Mouse (Mus musculus) splenic B cell, adult 2 months (primary cell): ENCODE data around the gene Klhdc9.
A peak's percentile ranks its signal among the peaks of the same experiment; 100 is the strongest.

Experiments
- DNase-seq: peaks from one replicate; pipeline ENCODE4 v3.0.0-alpha.2; 2011; ENCODE audit warnings: low read depth, low spot score
- H3K27me3 ChIP-seq: 2 replicates; pipeline ENCODE4 v1.6.1; 2012; ENCODE audit warnings: mild to moderate bottlenecking, low read length, moderate library complexity, mixed read lengths; ENCODE audit not compliant: control insufficient read depth, poor library complexity, insufficient read depth, severe bottlenecking
- H3K36me3 ChIP-seq: 2 replicates; pipeline ENCODE4 v1.6.1; 2012; ENCODE audit warnings: mild to moderate bottlenecking, low read length, moderate library complexity, mixed read lengths; ENCODE audit not compliant: control insufficient read depth, poor library complexity, insufficient read depth, severe bottlenecking

Gene Klhdc9

DNA sequence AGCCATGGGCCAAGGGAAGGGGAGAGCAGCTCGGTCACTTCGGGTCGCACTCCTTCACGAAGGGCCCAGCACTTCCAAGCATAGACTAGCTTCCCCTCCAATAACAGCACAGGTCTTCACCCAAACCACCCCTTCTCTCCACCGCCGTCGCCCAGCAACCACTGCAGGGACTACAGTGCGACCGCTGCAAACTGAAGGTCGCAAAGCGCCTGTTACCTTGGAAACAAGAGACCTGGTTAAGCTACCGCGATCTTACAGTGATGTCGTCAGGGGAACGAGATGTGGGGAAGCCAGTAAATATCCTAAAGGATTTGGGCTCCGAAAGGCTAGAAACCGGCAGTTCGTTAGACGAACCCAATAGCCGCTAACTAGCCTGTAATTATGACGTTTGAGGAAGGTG lies at the start of gene Klhdc9:
TSS of gene Klhdc9 (minus strand) at position 143 of the 400 bp plus-strand sequence.
- Histone ChIP-seq H3K27me3 (no peaks in the 10 kb centered on the region), H3K36me3 (no peaks in the 10 kb centered on the region; the same call in 1 of the 2 replicates)
- DNase-seq, result peak; percentile 89

- DNase-seq, result peak; percentile 82
- Histone ChIP-seq H3K27me3 (no peaks in the 10 kb centered on the region), H3K36me3 (peaks cover 12% of the 10 kb centered on the region)
Observed at GRCm38 (mm10) chr1:171410231-171410630, 49.6 kb upstream of the Klhdc9 start.

DNA sequence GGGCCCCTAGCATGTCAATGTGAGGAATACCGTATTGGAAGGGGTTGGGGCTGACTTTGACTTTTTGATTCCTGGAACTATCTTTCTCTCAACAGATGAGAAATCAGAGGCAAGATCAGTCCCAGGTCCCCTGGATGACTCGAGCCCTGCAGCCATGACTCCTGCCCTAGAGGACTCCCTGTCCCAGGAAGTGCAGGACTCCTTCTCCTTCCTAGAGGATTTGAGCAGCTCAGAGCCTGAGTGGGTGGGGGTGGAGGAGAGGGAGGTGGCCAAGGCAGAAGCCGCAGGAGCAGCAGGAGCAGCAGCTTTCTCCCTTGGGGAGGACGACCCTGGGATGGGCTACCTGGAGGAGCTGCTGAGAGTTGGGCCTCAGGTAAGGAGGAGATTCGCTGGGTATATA lies 46.7 kb upstream of the Klhdc9 start:
- no peaks in the 10 kb centered on the region for H3K27me3 ChIP-seq
- H3K36me3 ChIP-seq, result peaks cover 23% of the 10 kb centered on the region

GRCm38 (mm10) chr1:171402991-171403390 lies 42.4 kb upstream of the Klhdc9 start:
- H3K36me3 ChIP-seq, result peaks cover 35% of the 10 kb centered on the region
- no peak for DNase-seq
- no peaks in the 10 kb centered on the region for H3K27me3 ChIP-seq

More for the DNA sequence above, 46.7 kb upstream of the Klhdc9 start:
- no peak for DNase-seq

- no peak for DNase-seq
- Histone ChIP-seq H3K36me3 (peaks cover 29% of the 10 kb centered on the region), H3K27me3 (no peaks in the 10 kb centered on the region)
Observed at GRCm38 (mm10) chr1:171401821-171402220, 41.2 kb upstream of the Klhdc9 start.

DNA sequence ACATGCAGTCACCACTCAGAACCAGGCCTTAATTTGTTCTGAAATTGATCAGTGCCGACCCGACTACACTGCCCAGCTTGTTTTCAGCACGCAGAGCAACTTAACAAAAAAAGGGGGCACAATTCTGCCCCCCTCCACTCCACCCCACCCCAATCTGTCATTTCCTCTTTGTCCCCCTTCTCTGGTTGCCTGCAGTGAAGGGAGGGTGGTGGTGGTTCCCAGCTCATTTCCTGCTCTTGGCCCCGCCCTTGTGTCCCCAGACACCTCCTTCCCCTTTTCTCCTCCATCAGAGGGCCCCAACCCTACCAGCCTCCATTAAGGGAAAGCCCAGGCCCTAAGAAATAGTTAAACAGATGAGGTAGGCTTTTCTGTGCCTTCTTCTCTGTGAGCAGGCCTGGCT lies 29.5 kb upstream of the Klhdc9 start:
- DNase-seq, result peak; percentile 94
- Histone ChIP-seq H3K36me3 (peaks cover 13% of the 10 kb centered on the region), H3K27me3 (no peaks in the 10 kb centered on the region)

GRCm38 (mm10) chr1:171388376-171389102 lies 27.9 kb upstream of the Klhdc9 start, which contains the start of gene Arhgap30:
Arhgap30 (plus strand) TSS chr1:171388954.
- peaks cover 6% of the 10 kb centered on the region for H3K36me3 ChIP-seq
- no peaks in the 10 kb centered on the region for H3K27me3 ChIP-seq
- DNase-seq, result peak; percentile 97

DNA sequence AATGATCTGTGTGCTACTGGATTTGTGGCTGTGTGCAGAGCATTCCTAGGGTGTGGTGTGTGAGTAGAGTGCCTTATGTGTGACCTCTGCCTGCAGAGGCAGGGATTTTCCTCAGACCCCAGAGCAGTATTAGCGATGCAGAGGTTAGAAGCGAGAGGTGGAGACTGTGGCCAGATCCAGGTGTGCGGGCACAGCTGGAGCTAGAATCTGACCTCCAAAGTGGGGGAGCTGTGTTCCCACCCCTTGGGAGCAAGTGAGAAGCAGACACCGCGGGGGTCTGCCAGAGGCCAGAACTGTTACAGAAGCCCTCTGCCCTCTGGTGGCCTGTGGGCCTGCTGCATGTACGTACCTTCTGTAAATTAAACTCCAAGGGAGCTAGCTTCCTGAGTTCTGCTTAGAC lies 26.5 kb upstream of the Klhdc9 start:
- DNase-seq, result peak; percentile 58
- Histone ChIP-seq H3K27me3 (no peaks in the 10 kb centered on the region), H3K36me3 (peaks cover 4% of the 10 kb centered on the region; the same call in 1 of the 2 replicates)

DNA sequence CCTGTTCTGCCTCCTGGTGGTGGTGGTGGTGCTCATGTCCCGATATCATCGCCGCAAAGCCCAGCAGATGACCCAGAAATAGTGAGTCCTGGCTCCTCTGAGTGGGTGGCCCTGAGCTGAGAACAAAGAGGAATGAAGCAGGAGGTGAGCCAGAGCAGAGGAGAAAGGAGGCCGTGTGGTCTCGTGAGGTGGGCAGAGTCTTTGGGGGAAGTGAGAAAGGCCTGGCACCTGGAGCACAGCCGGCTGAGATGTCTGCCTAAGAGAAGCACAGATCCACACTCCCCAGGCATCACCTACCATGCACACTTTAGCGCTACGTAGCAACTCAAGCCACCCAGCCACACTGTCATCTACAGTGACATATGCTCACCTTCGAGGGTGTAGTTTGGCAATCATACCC lies 24.6 kb upstream of the Klhdc9 start:
- peak; percentile 54 for DNase-seq
- no peaks in the 10 kb centered on the region for H3K36me3 ChIP-seq

DNA sequence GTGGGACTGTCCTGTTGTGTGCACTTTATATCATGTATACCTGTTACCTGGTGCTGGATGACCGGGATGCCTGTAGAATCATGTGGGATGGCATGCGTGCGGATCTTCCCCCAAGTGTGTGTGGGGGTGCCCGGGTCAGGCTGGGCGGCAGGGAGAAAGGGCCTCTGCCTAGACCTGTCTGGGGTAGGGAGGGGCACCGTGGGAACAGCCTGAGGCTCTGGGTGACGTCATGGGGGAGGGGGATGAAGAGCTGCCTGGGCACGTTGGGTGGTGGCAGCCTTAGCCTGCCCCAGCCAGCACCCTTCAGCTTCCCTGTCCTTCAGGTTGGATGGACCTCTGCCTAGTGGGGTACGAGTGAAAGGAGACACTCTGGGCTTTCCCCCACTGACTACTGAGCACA lies 23.8 kb upstream of the Klhdc9 start:
- no peak for DNase-seq
- H3K36me3 ChIP-seq, result no peaks in the 10 kb centered on the region
- H3K27me3 ChIP-seq, result no peaks in the 10 kb centered on the region

More for the DNA sequence above, 24.6 kb upstream of the Klhdc9 start:
- no peaks in the 10 kb centered on the region for H3K27me3 ChIP-seq

- Histone ChIP-seq H3K36me3 (no peaks in the 10 kb centered on the region), H3K27me3 (no peaks in the 10 kb centered on the region)
- DNase-seq, result peak; percentile 61
Observed at GRCm38 (mm10) chr1:171382096-171382620, 21.6 kb upstream of the Klhdc9 start.

GRCm38 (mm10) chr1:171379935-171380599 lies 19.5 kb upstream of the Klhdc9 start:
- no peaks in the 10 kb centered on the region for H3K36me3 ChIP-seq
- peak; percentile 83 for DNase-seq
- H3K27me3 ChIP-seq, result no peaks in the 10 kb centered on the region

DNA sequence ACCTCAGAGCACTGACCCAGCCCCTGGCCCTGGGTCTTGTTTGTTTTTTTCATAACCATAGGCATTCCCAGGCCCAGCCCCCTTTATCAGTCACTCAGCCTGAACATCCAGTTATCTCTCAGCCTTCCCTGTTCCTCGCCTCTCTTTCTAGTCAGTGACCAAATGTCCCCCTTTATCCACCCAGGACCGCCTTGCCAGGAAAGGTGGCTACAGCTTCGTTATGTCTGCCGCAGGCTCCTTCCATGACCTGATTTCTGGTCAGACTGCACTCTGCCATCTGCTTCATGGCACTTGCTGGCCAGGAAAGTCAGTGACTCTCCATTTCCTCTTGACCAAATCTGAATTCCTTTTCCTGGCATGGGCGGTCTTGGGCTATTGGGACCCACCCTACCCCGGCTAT lies 17.7 kb upstream of the Klhdc9 start:
- Histone ChIP-seq H3K27me3 (no peaks in the 10 kb centered on the region), H3K36me3 (no peaks in the 10 kb centered on the region)
- no peak for DNase-seq

- no peak for DNase-seq
- no peaks in the 10 kb centered on the region for H3K36me3 ChIP-seq
- H3K27me3 ChIP-seq, result no peaks in the 10 kb centered on the region
Observed at GRCm38 (mm10) chr1:171375646-171376097, 15.1 kb upstream of the Klhdc9 start.

DNA sequence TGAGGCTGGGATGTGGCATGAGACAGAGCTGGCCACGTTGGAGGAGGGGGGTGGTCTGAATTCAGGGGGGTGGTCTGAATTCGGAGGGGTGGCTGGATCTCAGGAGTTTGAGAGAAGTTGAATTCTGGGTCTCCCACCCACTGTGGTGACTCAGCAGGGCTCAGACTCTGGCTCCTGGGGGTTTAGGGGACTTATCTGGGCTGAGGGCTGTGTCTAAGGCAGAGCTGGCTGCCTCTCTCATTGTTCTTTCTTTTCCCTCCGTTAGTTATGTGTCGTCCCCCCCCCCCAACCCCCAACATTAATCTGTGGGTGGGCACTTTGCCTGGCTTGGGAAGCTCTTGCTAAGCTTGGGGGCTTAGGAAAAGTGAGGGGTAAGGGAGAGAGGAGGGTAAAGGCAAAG lies 13.3 kb upstream of the Klhdc9 start:
- Histone ChIP-seq H3K36me3 (no peaks in the 10 kb centered on the region), H3K27me3 (no peaks in the 10 kb centered on the region)
- DNase-seq, result no peak
